Mouse (Mus musculus) Patski (cell line): ENCODE measurements around the gene Wwox. TPM values are rescaled to one million over a fixed set of nuclear protein-coding genes. Genes with fewer than 3 reads are reported as not detected.

Source experiments
- ATAC-seq: fragments of 100-300 bp; one replicate; pipeline ENCODE4 v1.8.0; 2021
- CTCF ChIA-PET: fragments of 350-600 bp; sonication (Branson Sonifier 250); formaldehyde crosslinking; loops from one replicate; lab custom pipeline; 2022; ENCODE audit warnings: inconsistent platforms; lab: Charles Lee
- POLR2A ChIA-PET: fragments of 350-600 bp; sonication (Branson Sonifier 250); formaldehyde crosslinking; loops from one replicate; lab custom pipeline; 2022; ENCODE audit warnings: antibody characterized with exemption, inconsistent platforms; lab: Charles Lee
- DNase-seq: peaks from one replicate; pipeline ENCODE4 v3.0.0-alpha.2; 2011; ENCODE audit warnings: low read depth, low spot score
- H3K27me3 ChIP-seq: fragments of 371-371 bp; one replicate; pipeline ENCODE4 v1.5.1; 2021
- CTCF ChIP-seq: fragments of 100-300 bp; IDR thresholded peaks from one replicate; pipeline ENCODE4 v1.5.1; 2021
- in situ Hi-C: fragments of 300-500 bp; cut with MboI; formaldehyde crosslinking; loops from 3 replicates; pipeline ENCODE4 v1.11.1; 2018; ENCODE audit warnings: low pct_unique_long_range_greater_than_20kb, mixed read lengths
- polyA plus RNA-seq: library from polyadenylated mRNA; unstranded; gene quantifications from one replicate; pipeline ENCODE4 v1.2.3, GENCODE M21; 2021

The Wwox gene
- polyA plus RNA-seq, 1 experiment from 2014 or later, result 21.9 TPM

DNA sequence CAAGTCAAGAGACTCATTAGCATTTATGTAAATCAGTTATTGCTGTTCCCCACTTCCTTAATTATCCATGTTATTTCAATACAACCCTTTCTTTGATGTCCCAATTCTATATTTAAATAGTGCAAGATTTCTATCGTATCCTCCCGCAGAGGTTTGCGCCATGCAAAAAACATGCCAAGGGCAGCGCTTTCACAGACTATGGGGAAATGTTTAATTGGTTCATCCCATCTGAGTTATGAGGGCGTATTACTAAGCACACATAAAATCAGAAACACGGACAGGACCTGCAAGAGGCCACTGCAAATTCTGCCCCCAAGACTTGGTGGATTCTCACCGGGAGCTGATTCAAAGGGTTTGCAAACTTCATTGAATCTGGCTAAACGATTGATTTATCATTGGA is 468.6 kb downstream of the Wwox start:
- in situ Hi-C loops, result no loop called here
- CTCF ChIA-PET, result no interaction called here
- ATAC-seq, result no peak
- no peaks in the 10 kb centered on the region for H3K27me3 ChIP-seq
- no peak for TF ChIP-seq CTCF
- POLR2A ChIA-PET, result no interaction called here
- DNase-seq, result no peak

DNA sequence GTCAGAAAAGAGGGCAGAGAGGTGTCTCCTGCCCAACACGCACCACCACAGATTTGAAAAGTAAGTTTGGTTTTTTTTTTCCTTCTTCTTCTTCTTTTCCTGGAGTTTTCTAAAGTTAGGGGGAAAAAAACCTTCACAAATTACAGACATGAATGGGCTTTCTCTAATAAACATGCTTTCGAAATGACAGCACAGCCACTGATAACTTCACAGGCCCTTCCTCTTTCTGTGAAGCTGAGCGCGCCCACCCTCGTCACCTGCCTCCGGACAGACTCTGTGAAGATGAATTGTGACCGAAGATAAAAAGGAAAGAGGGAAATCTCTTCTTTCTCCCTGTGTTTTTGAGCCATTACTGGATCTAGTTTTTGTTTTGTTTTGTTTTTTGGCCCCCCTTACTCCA is 469.1 kb downstream of the Wwox start:
- in situ Hi-C loops, result no loop called here
- ATAC-seq, result no peak
- no peak for DNase-seq
- POLR2A ChIA-PET, result no interaction called here
- H3K27me3 ChIP-seq, result no peaks in the 10 kb centered on the region
- CTCF ChIA-PET, result no interaction called here
- no peak for TF ChIP-seq CTCF

DNA sequence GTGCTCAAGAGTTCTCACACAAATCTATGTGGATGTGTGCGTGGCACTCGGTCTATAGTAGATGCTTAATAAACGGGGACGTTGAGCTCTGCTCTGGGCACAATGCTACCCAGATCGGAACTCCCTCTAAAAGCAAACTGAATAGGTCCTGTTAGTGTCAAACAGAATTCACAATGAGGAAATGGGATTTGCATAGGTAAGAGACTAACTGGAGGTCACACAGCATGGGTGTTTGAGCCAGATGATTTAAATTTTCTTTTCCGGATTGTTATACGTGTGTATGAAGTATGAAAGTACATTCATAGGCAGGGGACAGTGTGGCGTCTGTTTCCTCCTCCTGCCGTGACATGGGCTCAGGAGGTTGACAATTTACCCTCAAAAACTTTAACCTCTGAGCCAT is 469.7 kb downstream of the Wwox start:
- ATAC-seq (no peak), DNase-seq (no peak)
- CTCF ChIA-PET, result no interaction called here
- in situ Hi-C loops, result no loop called here
- POLR2A ChIA-PET, result no interaction called here
- no peaks in the 10 kb centered on the region for H3K27me3 ChIP-seq
- TF ChIP-seq CTCF, result no peak

DNA sequence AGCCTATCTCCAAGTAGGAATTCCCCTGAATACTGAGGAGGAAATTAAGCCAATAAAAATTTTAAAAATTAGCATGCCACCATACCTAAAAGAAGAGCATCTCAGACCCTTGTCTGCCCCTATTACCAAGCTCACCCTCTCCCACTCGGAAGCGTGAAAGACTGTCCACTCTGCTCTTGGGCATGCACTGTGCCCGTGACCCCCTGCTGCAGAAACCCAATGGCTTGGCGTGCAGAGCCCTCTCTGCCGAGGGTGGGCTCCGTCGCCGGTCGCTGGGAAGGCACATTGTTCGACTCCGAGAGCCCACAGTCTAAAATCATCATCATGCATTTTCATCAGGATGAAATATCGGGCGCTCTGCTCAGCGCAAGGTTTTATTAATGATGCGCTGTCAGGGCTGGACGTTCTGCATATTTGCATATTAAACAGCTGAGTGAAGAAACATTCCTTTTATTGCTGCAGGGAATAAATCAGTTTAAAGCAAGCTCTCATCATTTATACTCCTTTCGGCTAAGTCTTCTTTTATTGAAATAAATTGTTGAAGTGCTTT is 471.7 kb downstream of the Wwox start:
- ATAC-seq, result no peak
- TF ChIP-seq CTCF, result no peak
- ChIA-PET CTCF (no interaction called here), POLR2A (no interaction called here)
- H3K27me3 ChIP-seq, result no peaks in the 10 kb centered on the region
- in situ Hi-C loops, result no loop called here
- DNase-seq, result no peak

DNA sequence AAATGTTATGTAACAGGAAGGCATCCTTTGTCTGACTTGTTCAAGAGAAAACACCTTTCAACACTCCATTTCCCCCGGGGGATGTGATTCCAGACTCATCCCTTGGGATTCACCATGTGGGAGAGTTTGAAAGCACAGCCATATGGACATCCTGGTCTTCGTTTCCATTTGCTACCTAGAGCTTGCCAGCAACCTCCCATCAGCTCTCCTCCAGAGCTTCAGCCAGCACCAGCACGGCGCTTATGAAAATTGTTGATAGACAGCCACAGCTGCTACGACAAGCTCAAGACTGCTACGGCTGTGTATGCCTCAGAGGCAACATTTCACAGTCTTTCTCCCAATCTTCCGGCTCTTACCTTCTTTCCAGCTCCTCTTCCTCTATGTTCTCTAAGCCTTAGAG is 484.2 kb downstream of the Wwox start:
- DNase-seq, result no peak
- in situ Hi-C loops, result no loop called here
- CTCF ChIA-PET, result no interaction called here

DNA sequence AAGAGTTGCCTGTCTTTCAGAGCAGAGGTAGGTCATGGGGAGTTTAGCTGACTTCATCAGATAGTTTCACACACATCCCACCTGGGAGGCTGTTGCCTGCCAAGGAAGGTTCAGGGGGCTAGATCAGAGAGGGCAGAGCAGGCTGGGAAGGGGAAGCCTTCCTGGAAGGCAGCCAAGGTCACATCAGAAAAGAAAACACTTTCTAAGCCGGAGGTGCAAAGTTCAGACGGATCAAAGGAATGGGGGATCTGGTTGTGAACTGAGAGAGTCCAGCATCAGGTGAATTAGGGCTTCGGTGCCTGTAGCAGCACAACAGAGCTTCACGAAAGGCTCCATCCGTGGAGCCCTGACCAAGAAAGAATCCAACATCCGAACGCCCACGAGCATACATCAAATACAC is 488.0 kb downstream of the Wwox start:
- ATAC-seq (no peak), DNase-seq (no peak)
- in situ Hi-C loops, result no loop called here
- ChIA-PET POLR2A (no interaction called here), CTCF (no interaction called here)
- TF ChIP-seq CTCF, result no peak
- no peaks in the 10 kb centered on the region for H3K27me3 ChIP-seq

More for the DNA sequence above, 484.2 kb downstream of the Wwox start:
- POLR2A ChIA-PET, result no interaction called here
- no peak for ATAC-seq
- H3K27me3 ChIP-seq, result no peaks in the 10 kb centered on the region
- no peak for TF ChIP-seq CTCF

DNA sequence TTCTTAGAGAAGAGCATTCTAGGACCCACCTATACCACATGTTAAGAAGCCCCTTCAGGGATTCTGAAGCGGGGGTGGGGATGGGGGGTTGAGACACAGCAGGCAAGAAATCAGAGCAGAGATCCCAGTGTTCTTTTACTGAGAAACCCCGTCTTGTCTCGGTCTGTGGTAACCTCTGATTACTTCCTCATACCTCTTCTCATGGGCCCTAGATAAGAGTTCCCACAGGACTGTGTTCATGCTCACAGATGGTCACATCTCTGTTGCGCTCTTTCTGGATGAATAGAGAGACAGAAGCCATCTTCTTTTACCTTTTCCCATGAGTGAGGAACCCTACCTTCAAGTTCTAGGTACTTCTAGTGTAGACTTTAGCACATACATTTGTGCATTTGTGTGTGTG is 488.5 kb downstream of the Wwox start:
- in situ Hi-C loops, result no loop called here
- H3K27me3 ChIP-seq, result no peaks in the 10 kb centered on the region
- TF ChIP-seq CTCF, result no peak
- ChIA-PET CTCF (no interaction called here), POLR2A (no interaction called here)
- DNase-seq, result no peak
- no peak for ATAC-seq

DNA sequence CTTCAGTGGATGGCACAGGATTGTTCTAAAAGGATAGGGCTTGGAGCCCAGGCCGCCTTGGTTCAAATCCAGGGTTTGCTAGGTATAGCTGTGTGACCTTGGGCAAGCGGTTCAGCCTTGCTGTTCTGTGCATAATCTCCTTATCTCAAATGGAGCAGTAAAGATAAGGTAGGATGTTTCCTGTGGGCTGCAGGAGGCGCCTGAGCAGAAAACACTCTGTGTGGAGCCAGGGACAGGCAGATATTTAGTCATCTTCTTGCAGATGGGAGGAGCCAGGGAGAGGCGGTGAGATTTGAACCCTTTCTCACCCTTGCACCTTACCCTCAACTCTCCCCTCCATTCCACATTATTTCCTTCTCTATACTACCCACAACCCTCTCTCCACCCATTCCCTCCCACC is 490.1 kb downstream of the Wwox start:
- ATAC-seq, result no peak
- POLR2A ChIA-PET, result interaction anchor here (0.6 kb wide), 1 partner anchor 14 kb away, joined by 3 read pairs; no protein-coding TSS in a partner anchor
- in situ Hi-C loops, result no loop called here
- no peak for TF ChIP-seq CTCF
- H3K27me3 ChIP-seq, result no peaks in the 10 kb centered on the region
- CTCF ChIA-PET, result no interaction called here
- DNase-seq, result no peak

DNA sequence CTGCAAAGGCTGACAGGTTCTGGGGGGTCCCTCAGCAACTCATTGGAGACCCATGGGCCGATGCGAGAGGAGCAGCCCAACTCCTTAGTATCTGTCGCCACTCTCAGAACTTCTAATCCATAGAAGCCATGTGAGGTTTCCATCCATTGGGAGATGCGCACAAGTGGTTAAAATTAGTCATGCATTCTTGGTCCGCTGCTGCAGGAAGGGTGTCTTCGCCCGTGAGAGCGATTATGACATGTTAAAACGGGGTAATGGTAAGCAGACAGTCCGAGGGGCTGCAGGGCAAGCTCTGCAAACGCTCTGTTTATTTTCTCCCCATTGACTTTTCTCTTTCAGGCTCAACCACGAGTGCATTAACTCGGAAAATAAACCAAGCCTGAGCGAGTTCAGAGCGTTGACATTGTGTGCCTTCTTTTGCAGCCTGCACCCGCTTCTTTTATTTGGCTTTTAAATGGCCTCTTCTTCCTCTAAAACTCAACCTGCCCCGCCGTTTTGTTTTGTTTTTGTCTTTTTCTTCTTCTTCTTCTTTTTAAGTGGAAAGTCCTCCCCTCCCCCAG is 492.7 kb downstream of the Wwox start:
- ATAC-seq (peak; percentile 52), DNase-seq (no peak)
- in situ Hi-C loops, result no loop called here
- CTCF ChIA-PET, result interaction anchor here (1.1 to 1.4 kb wide), 2 partner anchors 40 to 457 kb away, joined by 3 read pairs; no protein-coding TSS in a partner anchor
- no peaks in the 10 kb centered on the region for H3K27me3 ChIP-seq
- TF ChIP-seq CTCF, result no peak
- POLR2A ChIA-PET, result no interaction called here

DNA sequence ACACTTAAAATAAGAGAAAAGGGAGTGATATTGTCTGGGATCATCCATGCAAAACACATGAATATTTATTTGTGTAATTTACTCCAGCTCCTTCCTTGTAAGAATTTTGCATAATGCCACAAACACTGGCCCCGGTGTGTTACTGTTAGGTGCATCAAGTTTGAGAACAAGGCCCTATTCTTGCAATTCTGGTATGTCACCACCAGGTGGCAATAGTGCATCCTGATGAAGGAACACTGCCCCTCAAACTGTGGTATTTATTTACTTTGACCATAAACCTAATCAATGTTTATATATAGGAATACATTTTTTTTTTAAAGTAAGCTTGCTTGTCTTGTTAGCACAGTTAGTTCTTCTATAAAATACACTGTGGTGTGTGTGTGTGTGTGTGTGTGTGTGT is 493.8 kb downstream of the Wwox start:
- no peaks in the 10 kb centered on the region for H3K27me3 ChIP-seq
- in situ Hi-C loops, result no loop called here
- ChIA-PET POLR2A (interaction anchor here (0.6 kb wide), 1 partner anchor 152 kb away, joined by 3 read pairs; no protein-coding TSS in a partner anchor), CTCF (interaction anchor here (0.7 to 1.4 kb wide), 5 partner anchors 14 to 1120 kb away, joined by 3 to 4 read pairs (median 3); no protein-coding TSS in a partner anchor)
- ATAC-seq, result no peak
- DNase-seq, result no peak
- peak; percentile 63 for TF ChIP-seq CTCF

DNA sequence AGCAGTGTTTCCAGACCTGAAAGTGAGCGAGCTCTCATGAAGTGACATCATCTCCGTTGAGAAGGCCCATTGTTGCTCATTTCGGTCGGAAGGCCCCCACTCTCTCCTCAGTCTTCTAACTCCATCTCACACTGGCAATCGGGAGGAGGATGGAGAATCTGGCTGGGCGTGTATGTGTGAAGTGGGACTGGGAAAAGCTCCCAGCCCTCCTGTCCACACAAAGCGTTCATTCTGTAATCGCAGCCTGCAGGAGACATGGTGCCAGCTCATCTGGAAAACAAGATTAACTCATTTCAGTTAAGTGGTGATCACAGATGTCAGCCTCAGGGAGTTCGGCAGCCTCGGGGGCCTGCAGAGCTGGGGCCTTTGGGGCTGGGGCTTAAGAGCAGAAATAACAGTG is 497.4 kb downstream of the Wwox start:
- no peaks in the 10 kb centered on the region for H3K27me3 ChIP-seq
- DNase-seq (no peak), ATAC-seq (no peak)
- in situ Hi-C loops, result no loop called here
- ChIA-PET POLR2A (interaction anchor here (0.6 kb wide), 1 partner anchor 263 kb away, joined by 3 read pairs; no protein-coding TSS in a partner anchor), CTCF (no interaction called here)
- TF ChIP-seq CTCF, result no peak
